Mouse (Mus musculus) common myeloid progenitor, adult 5-6 weeks (primary cell): ENCODE measurements at regions not wholly inside any gene's neighbourhood (a gene's known extent, or its start where the extent isn't known, plus 50 kb on each side); places are given as distances from the start of the nearest gene placed in this dataset.

Experiments used
- ATAC-seq: replicated peaks from 2 replicates; pipeline ENCODE4 v1.8.0; 2016; ENCODE audit warnings: low read depth, mild to moderate bottlenecking, moderate TSS enrichment, inconsistent platforms; ENCODE audit not compliant: poor library complexity, severe bottlenecking

GRCm38 (mm10) chr3:115495692-115496091, 219.2 kb downstream of the S1pr1 start:
- no peak for ATAC-seq

GRCm38 (mm10) chr3:115468980-115469379, 245.9 kb downstream of the S1pr1 start:
- no peak for ATAC-seq

- no peak for ATAC-seq
Measured at GRCm38 (mm10) chr3:115467850-115468249, 247.0 kb downstream of the S1pr1 start.

- no peak for ATAC-seq
Measured at GRCm38 (mm10) chr3:115462623-115463022, 252.2 kb downstream of the S1pr1 start.
